Mouse (Mus musculus): ENCODE results near the gene App. TPM values are rescaled to one million over a fixed set of nuclear protein-coding genes. Genes with fewer than 3 reads are reported as not detected.
A peak's percentile ranks its signal among the peaks of the same experiment; 100 is the strongest.

Gene App
- polyA plus RNA-seq, 1 experiment from 2014 or later, result 416 TPM

DNA sequence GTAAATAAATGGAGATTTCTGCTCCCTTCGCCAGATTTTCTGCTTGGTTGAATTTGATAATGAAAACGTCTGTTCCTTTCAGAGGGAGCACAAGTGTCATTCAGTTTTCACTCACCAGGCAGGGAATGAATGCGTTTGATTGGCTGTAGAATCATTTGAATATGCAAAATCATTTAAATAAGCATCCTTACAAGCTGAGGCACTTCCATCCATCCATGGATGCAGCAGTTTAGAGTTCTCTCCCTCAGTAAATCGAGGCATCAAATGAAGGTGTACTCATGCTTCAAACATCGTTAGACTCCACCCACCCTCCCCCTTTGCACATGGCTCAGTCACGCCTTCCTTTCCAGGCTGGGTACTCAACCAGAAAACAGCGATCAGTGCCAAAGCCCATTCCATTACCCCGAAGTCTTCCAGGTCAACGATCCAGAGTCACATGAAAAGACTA lies 80.9 kb downstream of the App start:
- H3K4me2 ChIP-seq, result no peak overlapping the region
- WGBS, result 16% methylated on average over 9 of the region's 9 CpGs
- no peaks in the 10 kb centered on the region for H3K27me3 ChIP-seq (replicated peaks)
- H3K9me3 ChIP-seq, result no peaks in the 10 kb centered on the region
- peak overlapping the region; percentile 27 for H3K27ac ChIP-seq
- H3K9ac ChIP-seq, result no peak overlapping the region
- ATAC-seq (replicated peaks), result peak; percentile 48; the same call in 1 of the 2 replicates
- no peaks in the 10 kb centered on the region for H3K36me3 ChIP-seq (replicated peaks)
- H3K4me3 ChIP-seq, result no peak overlapping the region
- peaks cover 51% of the 10 kb centered on the region for H3K4me1 ChIP-seq

DNA sequence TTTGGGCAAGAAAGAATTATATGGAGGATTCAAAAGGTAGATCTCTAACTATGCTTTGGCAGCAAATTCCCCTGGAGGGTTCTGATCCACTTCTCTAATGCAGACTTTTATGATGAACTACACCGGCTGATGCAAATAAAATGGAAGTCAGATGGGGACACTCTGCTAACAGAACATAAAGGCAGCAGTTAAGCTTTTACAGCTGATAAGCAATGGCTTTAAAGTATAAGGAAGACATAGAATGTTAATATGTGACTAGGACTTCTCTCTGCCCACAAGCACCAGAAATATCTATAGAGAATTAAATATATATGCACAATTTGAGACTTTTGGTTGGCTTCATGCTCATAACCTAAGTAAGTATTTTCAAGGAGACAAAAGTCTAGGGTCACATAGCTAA lies 81.4 kb downstream of the App start:
- Histone ChIP-seq H3K27ac (0 out of 2 replicates have a peak overlapping the region, but pooled peaks have one; percentile 22), H3K9ac (no peak overlapping the region), H3K4me1 (peaks cover 54% of the 10 kb centered on the region), H3K36me3 (replicated peaks) (no peaks in the 10 kb centered on the region), H3K27me3 (replicated peaks) (no peaks in the 10 kb centered on the region), H3K9me3 (no peaks in the 10 kb centered on the region), H3K4me3 (no peak overlapping the region), H3K4me2 (no peak overlapping the region)
- no peak for ATAC-seq (replicated peaks)
- WGBS, result 44% methylated on average over 1 of the region's 1 CpGs

DNA sequence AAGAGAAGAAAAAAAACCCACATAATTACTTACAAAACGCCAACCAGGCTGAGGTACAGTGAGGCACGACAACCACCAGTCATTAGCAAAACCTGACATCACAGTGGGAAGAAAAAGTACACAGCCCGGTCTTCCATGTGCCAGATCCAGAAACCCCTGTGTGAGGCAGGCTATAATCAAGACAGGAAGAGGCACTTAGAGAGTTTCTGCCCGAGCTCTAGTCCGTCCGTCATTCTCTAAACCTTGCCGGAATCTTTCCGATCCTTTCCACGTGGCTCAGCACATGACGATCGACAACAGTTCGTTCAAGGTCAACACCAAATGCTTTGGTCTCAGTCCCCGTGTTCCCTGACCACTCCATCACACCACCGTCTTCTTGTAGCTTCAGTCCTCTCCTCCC lies 82.6 kb downstream of the App start:
- ATAC-seq (replicated peaks), result 0 out of 2 replicates have a peak, but pooled peaks have one; percentile 15
- 0 out of 2 replicates have a peak overlapping the region, but pooled peaks have one; percentile 2 for H3K27ac ChIP-seq
- H3K27me3 ChIP-seq (replicated peaks), result no peaks in the 10 kb centered on the region
- no peak overlapping the region for H3K4me2 ChIP-seq
- H3K4me3 ChIP-seq, result no peak overlapping the region
- no peaks in the 10 kb centered on the region for H3K9me3 ChIP-seq
- no peak overlapping the region for H3K9ac ChIP-seq
- WGBS, result 68% methylated on average over 14 of the region's 14 CpGs
- peaks cover 46% of the 10 kb centered on the region for H3K4me1 ChIP-seq
- no peaks in the 10 kb centered on the region for H3K36me3 ChIP-seq (replicated peaks)

- H3K9me3 ChIP-seq, result no peaks in the 10 kb centered on the region
- no peaks in the 10 kb centered on the region for H3K27me3 ChIP-seq (replicated peaks)
- no peak overlapping the region for H3K27ac ChIP-seq
- no peak overlapping the region for H3K4me2 ChIP-seq
- peaks cover 51% of the 10 kb centered on the region for H3K4me1 ChIP-seq
- no peaks in the 10 kb centered on the region for H3K36me3 ChIP-seq (replicated peaks)
- H3K9ac ChIP-seq, result no peak overlapping the region
- ATAC-seq (replicated peaks), result no peak
- H3K4me3 ChIP-seq, result no peak overlapping the region
- 60% methylated on average over 10 of the region's 10 CpGs for WGBS
These were observed 85.4 kb downstream of the App start for GRCm38 (mm10) chr16:85088126-85088525.

- ATAC-seq (replicated peaks), result no peak; the same call in 1 of the 2 replicates
- H3K27ac ChIP-seq, result no peak overlapping the region
- H3K27me3 ChIP-seq (replicated peaks), result no peaks in the 10 kb centered on the region
- no peaks in the 10 kb centered on the region for H3K36me3 ChIP-seq (replicated peaks)
- no peak overlapping the region for H3K4me3 ChIP-seq
- no peaks in the 10 kb centered on the region for H3K9me3 ChIP-seq
- H3K4me1 ChIP-seq, result peaks cover 33% of the 10 kb centered on the region
- no peak overlapping the region for H3K4me2 ChIP-seq
- no peak overlapping the region for H3K9ac ChIP-seq
- WGBS, result 85% methylated on average over 14 of the region's 14 CpGs
These were observed 87.3 kb downstream of the App start for GRCm38 (mm10) chr16:85086303-85086702.

- Histone ChIP-seq H3K4me2 (no peak overlapping the region), H3K4me3 (no peak overlapping the region), H3K4me1 (peaks cover 29% of the 10 kb centered on the region), H3K9me3 (no peaks in the 10 kb centered on the region), H3K36me3 (replicated peaks) (no peaks in the 10 kb centered on the region), H3K9ac (no peak overlapping the region), H3K27me3 (replicated peaks) (no peaks in the 10 kb centered on the region), H3K27ac (no peak overlapping the region)
- 63% methylated on average over 6 of the region's 6 CpGs for WGBS
- no peak for ATAC-seq (replicated peaks)
These were observed 87.7 kb downstream of the App start for GRCm38 (mm10) chr16:85085902-85086301.

DNA sequence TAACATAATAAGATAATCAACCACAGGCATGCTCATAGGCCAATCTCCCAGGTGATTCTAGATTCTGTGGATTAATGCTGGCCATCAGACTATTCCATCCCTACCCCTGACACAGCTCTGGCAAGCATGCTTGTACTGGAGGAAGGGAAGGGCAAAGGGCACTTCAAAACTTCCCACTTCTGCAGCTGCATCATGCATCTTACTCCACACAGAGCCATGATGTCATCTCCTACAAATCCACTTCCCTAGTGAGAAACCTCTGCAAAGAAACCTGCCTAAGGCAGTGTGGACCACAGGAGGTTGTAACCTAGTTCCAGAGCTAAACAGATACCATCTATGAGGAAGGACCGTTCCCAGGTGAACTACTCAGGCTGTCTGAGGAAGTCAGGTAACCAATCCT lies 89.4 kb downstream of the App start:
- Histone ChIP-seq H3K27ac (no peak overlapping the region), H3K4me3 (no peak overlapping the region), H3K4me2 (no peak overlapping the region), H3K4me1 (peaks cover 28% of the 10 kb centered on the region), H3K9me3 (no peaks in the 10 kb centered on the region), H3K9ac (no peak overlapping the region), H3K27me3 (replicated peaks) (no peaks in the 10 kb centered on the region), H3K36me3 (replicated peaks) (peaks cover 5% of the 10 kb centered on the region; the same call in 1 of the 2 replicates)
- WGBS, result 92% methylated on average over 1 of the region's 1 CpGs
- ATAC-seq (replicated peaks), result no peak

- H3K36me3 ChIP-seq (replicated peaks), result peaks cover 13% of the 10 kb centered on the region; the same call in 1 of the 2 replicates
- no peaks in the 10 kb centered on the region for H3K9me3 ChIP-seq
- H3K9ac ChIP-seq, result no peak overlapping the region
- H3K4me3 ChIP-seq, result no peak overlapping the region
- WGBS, result 77% methylated on average over 2 of the region's 2 CpGs
- H3K4me1 ChIP-seq, result no peaks in the 10 kb centered on the region
- no peaks in the 10 kb centered on the region for H3K27me3 ChIP-seq (replicated peaks)
- no peak overlapping the region for H3K27ac ChIP-seq
- H3K4me2 ChIP-seq, result no peak overlapping the region
- no peak for ATAC-seq (replicated peaks)
These were observed 98.2 kb downstream of the App start for GRCm38 (mm10) chr16:85075330-85075729.

GRCm38 (mm10) chr16:85074889-85075288 lies 98.7 kb downstream of the App start:
- WGBS, result 79% methylated on average over 6 of the region's 6 CpGs
- no peak for ATAC-seq (replicated peaks)
- no peaks in the 10 kb centered on the region for H3K4me1 ChIP-seq

DNA sequence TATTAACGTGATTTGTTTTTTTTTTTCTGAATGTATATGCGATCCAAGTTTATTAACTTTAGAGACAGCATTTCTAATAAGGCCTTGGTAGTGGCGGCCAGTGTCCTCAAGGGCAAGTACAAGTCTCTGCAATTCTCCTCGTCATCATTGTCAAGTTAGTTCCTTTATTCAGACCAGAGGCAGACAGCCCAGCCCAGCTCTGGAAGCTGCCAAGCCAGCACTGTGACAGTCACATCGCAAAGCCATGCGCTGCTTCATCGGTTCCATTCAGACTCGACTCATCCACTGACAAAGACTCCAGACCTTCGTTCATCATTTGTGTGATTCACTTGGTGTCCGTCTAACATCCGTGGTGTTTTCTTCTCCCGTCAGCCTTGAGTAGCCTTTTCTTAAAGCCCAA lies 100.9 kb downstream of the App start:
- H3K4me3 ChIP-seq, result no peak overlapping the region
- 0 out of 2 replicates have a peak overlapping the region, but pooled peaks have one; percentile 20 for H3K27ac ChIP-seq
- H3K36me3 ChIP-seq (replicated peaks), result 0 out of 2 replicates have a peak, but pooled peaks cover 8% of the 10 kb centered on the region
- ATAC-seq (replicated peaks), result no peak
- H3K9me3 ChIP-seq, result no peaks in the 10 kb centered on the region
- no peak overlapping the region for H3K9ac ChIP-seq
- no peaks in the 10 kb centered on the region for H3K27me3 ChIP-seq (replicated peaks)
- WGBS, result 57% methylated on average over 12 of the region's 12 CpGs
- no peaks in the 10 kb centered on the region for H3K4me1 ChIP-seq
- H3K4me2 ChIP-seq, result no peak overlapping the region

More at GRCm38 (mm10) chr16:85074889-85075288, 98.7 kb downstream of the App start:
- no peak overlapping the region for H3K9ac ChIP-seq
- H3K27me3 ChIP-seq (replicated peaks), result no peaks in the 10 kb centered on the region
- peaks cover 13% of the 10 kb centered on the region; the same call in 1 of the 2 replicates for H3K36me3 ChIP-seq (replicated peaks)
- H3K27ac ChIP-seq, result no peak overlapping the region
- H3K4me2 ChIP-seq, result no peak overlapping the region
- H3K9me3 ChIP-seq, result no peaks in the 10 kb centered on the region
- H3K4me3 ChIP-seq, result no peak overlapping the region

DNA sequence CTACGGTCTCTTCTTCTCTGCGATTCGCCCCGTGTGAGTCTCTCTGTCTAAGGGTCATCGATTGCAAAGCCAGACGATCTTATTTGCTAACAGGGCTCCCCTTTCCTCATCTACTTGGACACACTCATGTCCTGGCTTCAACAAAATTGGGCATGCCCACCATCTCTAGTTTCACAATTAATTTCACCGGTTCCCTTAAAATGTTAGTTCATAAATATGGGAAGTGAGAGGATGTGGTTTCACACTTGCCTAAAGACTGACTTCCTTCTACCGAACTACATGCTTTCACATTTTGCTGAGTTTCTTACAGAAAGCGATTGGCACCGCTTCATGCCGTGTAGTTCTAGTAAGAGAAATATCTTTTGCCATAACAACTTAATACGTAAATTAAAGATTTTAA lies 101.8 kb downstream of the App start:
- WGBS, result 96% methylated on average over 12 of the region's 12 CpGs
- Histone ChIP-seq H3K9me3 (no peaks in the 10 kb centered on the region), H3K4me3 (no peak overlapping the region), H3K27ac (no peak overlapping the region), H3K36me3 (replicated peaks) (0 out of 2 replicates have a peak, but pooled peaks cover 8% of the 10 kb centered on the region), H3K27me3 (replicated peaks) (no peaks in the 10 kb centered on the region), H3K4me1 (no peaks in the 10 kb centered on the region), H3K4me2 (no peak overlapping the region), H3K9ac (no peak overlapping the region)
- ATAC-seq (replicated peaks), result no peak

GRCm38 (mm10) chr16:85071248-85071647 lies 102.3 kb downstream of the App start:
- Histone ChIP-seq H3K27ac (no peak overlapping the region), H3K4me3 (no peak overlapping the region), H3K4me1 (no peaks in the 10 kb centered on the region), H3K27me3 (replicated peaks) (no peaks in the 10 kb centered on the region), H3K4me2 (no peak overlapping the region), H3K36me3 (replicated peaks) (0 out of 2 replicates have a peak, but pooled peaks cover 8% of the 10 kb centered on the region), H3K9ac (no peak overlapping the region), H3K9me3 (no peaks in the 10 kb centered on the region)
- WGBS, result 100% methylated on average over 1 of the region's 1 CpGs
- peak; percentile 24; the same call in 1 of the 2 replicates for ATAC-seq (replicated peaks)

GRCm38 (mm10) chr16:85067254-85067893 lies 106.2 kb downstream of the App start:
- ATAC-seq (replicated peaks), result no peak
- WGBS, result 93% methylated on average over 13 of the region's 13 CpGs

More at GRCm38 (mm10) chr16:85067254-85067893, 106.2 kb downstream of the App start:
- no peak overlapping the region for H3K27ac ChIP-seq
- no peaks in the 10 kb centered on the region for H3K9me3 ChIP-seq
- H3K9ac ChIP-seq, result no peak overlapping the region
- H3K27me3 ChIP-seq (replicated peaks), result no peaks in the 10 kb centered on the region
- no peak overlapping the region for H3K4me2 ChIP-seq
- no peaks in the 10 kb centered on the region for H3K4me1 ChIP-seq
- no peak overlapping the region for H3K4me3 ChIP-seq
- 0 out of 2 replicates have a peak, but pooled peaks cover 4% of the 10 kb centered on the region for H3K36me3 ChIP-seq (replicated peaks)

Measured in midbrain, embryonic 15.5 days (tissue).